Comparison of ENCODE assay signal across 22 mouse cellular contexts in the genomic region with DNA sequence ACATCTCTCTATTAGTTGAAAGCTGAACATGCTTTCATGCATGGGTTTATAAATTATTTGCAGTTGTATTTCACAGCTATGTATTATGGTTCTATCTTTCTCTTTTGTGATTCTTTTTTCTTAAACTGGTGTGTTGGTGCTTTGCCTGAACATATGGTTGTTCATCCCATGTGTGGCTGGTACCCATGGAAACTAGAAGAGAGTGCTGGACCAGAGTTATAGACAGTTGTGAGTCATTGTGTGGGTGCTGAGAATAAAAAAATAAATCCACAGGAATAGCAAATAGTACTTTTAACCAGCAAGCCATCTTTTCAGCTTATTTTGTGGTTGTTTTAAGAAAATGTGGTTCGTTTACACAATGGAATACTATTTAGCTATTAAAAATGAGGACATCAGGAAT.
DNase-seq lines count a peak whose midpoint lies in the region; ATAC-seq lines count a peak whose summit lies in the region.
"Had no signal": no experiment of that assay in that cellular context is flagged by ENCODE, and none has a peak within 500 bp of the region (broad histone marks: within the 10 kb centered on the region; RNA-seq: fewer than 3 reads in every experiment).

No protein-coding gene starts in this region.

- no peak for ATAC-seq in midbrain, embryonic 11.5 days (ENCODE audit: low FRiP score)
- ATAC-seq: activated CD4-positive, CD25-positive, alpha-beta regulatory T cell, adult 4 months; forebrain, embryonic 16.5 days had no signal

- no peaks in the 10 kb centered on the region for H3K4me1 ChIP-seq in midbrain, embryonic 11.5 days (ENCODE audit: control insufficient read depth, insufficient read depth, low read length)
- H3K4me1 ChIP-seq: embryonic facial prominence, embryonic 13.5 days; forebrain, embryonic 12.5 days; heart, embryonic 10.5 days; hindbrain, embryonic 12.5 days had no signal

- no peaks in the 10 kb centered on the region for H3K36me3 ChIP-seq in midbrain, embryonic 11.5 days (ENCODE audit: control insufficient read depth, insufficient read depth, low read length)
- H3K36me3 ChIP-seq: embryonic facial prominence, embryonic 13.5 days; forebrain, embryonic 12.5 days; heart, embryonic 10.5 days; hindbrain, embryonic 12.5 days had no signal

- no peak overlapping the region for H3K4me2 ChIP-seq in midbrain, embryonic 11.5 days
- H3K4me2 ChIP-seq: embryonic facial prominence, embryonic 13.5 days; forebrain, embryonic 12.5 days; hindbrain, embryonic 12.5 days had no signal

- no peaks in the 10 kb centered on the region for H3K9me3 ChIP-seq in midbrain, embryonic 11.5 days (ENCODE audit: control insufficient read depth, low read length)
- H3K9me3 ChIP-seq: embryonic facial prominence, embryonic 13.5 days; forebrain, embryonic 12.5 days; heart, embryonic 10.5 days; hindbrain, embryonic 12.5 days had no signal

- DNase-seq in frontal cortex, adult 2 months (ENCODE audit: extremely low spot score in 1 of 2, low spot score in 1 of 2): peak; percentile 22 to 48
- DNase-seq in frontal cortex, postnatal 25 days (ENCODE audit: low spot score in 2 of 2): no peak
- peak; percentile 7 for DNase-seq in left cerebral cortex, adult 11 months (ENCODE audit: low spot score)
- no peak for DNase-seq in left cerebral cortex, postnatal 10 days (ENCODE audit: extremely low spot score in 1 of 2, low spot score in 2 of 2)
- DNase-seq in right cerebral cortex, postnatal 36 days (ENCODE audit: low spot score in 2 of 2): peak; percentile 15 to 16
- DNase-seq in right cerebral cortex, postnatal 14 days: no peak
- DNase-seq in ovary, postnatal 10 days (ENCODE audit: low spot score): no peak
- DNase-seq in midbrain, embryonic 11.5 days (ENCODE audit: low spot score, missing footprints): no peak
- DNase-seq: adrenal gland, postnatal 14 days; cerebellum, adult 18-20 months; cerebellum, adult 9-11 months; cerebellum, postnatal 36 days; gastrocnemius, postnatal 10 days; heart, adult 18-20 months; heart, postnatal 10 days; heart, postnatal 4 days had no signal

- intact Hi-C loops in left cerebral cortex, postnatal 10 days (cut with DNase I): no loop called here

- no peaks in the 10 kb centered on the region; the same call in 1 of the 2 replicates for H3K27me3 ChIP-seq in midbrain, embryonic 11.5 days (ENCODE audit: control insufficient read depth, insufficient read depth, low read length)

- H3K4me3 ChIP-seq in midbrain, embryonic 11.5 days (ENCODE audit: low read depth, low read length): no peak overlapping the region
- H3K4me3 ChIP-seq: embryonic facial prominence, embryonic 13.5 days; forebrain, embryonic 12.5 days; heart, embryonic 10.5 days; hindbrain, embryonic 12.5 days had no signal

- no peak overlapping the region for H3K9ac ChIP-seq in midbrain, embryonic 11.5 days (ENCODE audit: low read length)
- H3K9ac ChIP-seq: embryonic facial prominence, embryonic 13.5 days; forebrain, embryonic 12.5 days; hindbrain, embryonic 12.5 days had no signal

- 79% methylated on average over 1 of the region's 1 CpGs for WGBS in midbrain, embryonic 11.5 days

- no peak overlapping the region for H3K27ac ChIP-seq in midbrain, embryonic 11.5 days (ENCODE audit: low read depth, low read length)
- H3K27ac ChIP-seq: embryonic facial prominence, embryonic 13.5 days; forebrain, embryonic 12.5 days; heart, embryonic 10.5 days; hindbrain, embryonic 12.5 days had no signal

Comparison
In these comparisons a context has a peak if more than half of its experiments do, and no peak if none do; other contexts are left out.
1. DNase-seq: peak in frontal cortex, adult 2 months (2 of 2), left cerebral cortex, adult 11 months (single experiment) and right cerebral cortex, postnatal 36 days (2 of 2); none in frontal cortex, postnatal 25 days (0 of 2), left cerebral cortex, postnatal 10 days (0 of 2), right cerebral cortex, postnatal 14 days (single experiment), ovary, postnatal 10 days (single experiment) and midbrain, embryonic 11.5 days (single experiment).